Mouse (Mus musculus) brain, embryonic 14.5 days (tissue): ENCODE measurements at regions not wholly inside any gene's neighbourhood (a gene's known extent, or its start where the extent isn't known, plus 50 kb on each side); places are given as distances from the start of the nearest gene placed in this dataset.

ENCODE experiments used
- DNase-seq: peaks from one replicate; pipeline ENCODE4 v3.0.0-alpha.2; 2011; ENCODE audit warnings: low read depth
- CTCF ChIP-seq: fragments of 200-500 bp; IDR thresholded peaks from 2 replicates; pipeline ENCODE4 v1.5.1; 2012; ENCODE audit warnings: inconsistent platforms, mild to moderate bottlenecking, moderate library complexity, borderline replicate concordance; ENCODE audit not compliant: insufficient read depth, insufficient read length; ENCODE audit errors: extremely low read depth
- POLR2A ChIP-seq: fragments of 200-500 bp; IDR thresholded peaks from 2 replicates; pipeline ENCODE4 v1.6.1; 2012; ENCODE audit warnings: mild to moderate bottlenecking, inconsistent platforms, borderline replicate concordance; ENCODE audit not compliant: poor library complexity, insufficient read depth, insufficient read length, severe bottlenecking; ENCODE audit errors: extremely low read depth

DNA sequence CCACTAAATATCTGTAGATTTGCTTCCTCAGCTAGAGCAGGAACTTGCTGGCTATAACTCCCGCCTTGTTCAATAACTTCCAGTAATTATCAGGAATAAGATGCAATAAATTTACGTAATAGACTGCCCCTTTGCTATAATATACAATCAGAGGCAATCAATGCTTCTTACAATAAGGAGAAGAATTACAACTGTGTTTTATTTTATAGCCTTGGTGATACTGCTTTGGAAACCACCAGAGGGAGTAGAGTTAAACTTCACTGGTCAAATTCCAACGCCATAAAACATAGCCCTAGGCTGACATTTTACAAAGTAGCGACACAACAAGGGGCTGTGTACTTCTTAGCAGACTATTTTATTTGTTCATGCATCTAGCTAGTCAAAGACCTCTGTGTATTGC lies 95.7 kb downstream of the Tex13c1 start:
- TF ChIP-seq CTCF (no peak), POLR2A (no peak)
- peak; percentile 0 for DNase-seq

DNA sequence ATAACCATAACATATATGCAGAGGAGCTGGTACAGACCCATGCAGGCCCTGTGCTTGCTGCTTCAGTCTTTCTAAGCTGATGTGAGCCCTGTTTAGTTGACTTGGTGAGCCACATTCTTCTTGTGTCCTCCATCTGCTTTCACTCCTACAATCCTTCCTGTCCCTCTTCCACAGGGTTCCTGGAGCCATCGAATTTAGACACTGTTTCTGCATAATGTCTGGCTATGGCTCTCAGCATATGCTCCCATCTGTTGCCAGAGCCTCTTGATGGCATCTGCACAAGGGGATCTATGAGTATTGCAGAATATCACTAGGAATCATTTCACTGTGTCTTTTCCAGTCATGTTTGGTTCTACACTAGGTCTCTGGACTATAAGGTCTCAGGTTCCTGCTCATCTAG lies 145.9 kb downstream of the Tex13c1 start:
- no peak for DNase-seq
- TF ChIP-seq CTCF: no peak
- TF ChIP-seq POLR2A: no peak

DNA sequence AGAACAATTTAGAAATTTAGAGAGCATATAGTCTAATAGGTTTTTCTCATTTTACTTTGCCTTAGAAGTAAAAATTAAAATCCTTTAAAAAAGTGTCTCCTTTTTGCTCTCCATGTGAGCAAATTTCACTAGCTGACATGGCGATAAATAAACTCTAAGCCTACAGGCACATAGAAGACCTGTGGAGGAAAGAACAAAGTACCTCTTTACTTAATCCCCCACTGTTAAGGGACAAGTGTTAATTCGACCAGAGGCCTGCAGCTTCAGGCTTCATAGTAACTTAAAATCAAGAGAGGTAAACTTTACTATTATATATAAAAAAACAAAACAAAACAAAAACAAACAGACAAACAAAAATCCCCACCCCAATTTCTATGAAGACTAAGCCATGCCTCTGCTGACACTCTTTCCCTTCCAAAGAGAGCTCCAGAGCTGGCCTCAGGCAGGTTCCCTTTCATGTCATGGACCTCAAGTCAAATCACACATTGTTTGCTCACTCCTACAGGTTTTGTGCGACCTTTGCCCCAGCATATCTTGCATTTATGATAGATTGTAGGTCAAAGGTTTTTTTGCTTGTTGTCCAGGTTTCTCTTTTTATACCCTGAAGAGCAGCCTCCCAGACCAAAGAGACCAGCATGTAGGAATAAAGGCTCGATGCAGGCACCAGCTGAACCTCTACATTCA lies 149.0 kb downstream of the Tex13c1 start:
- DNase-seq: no peak
- no peak for TF ChIP-seq POLR2A
- no peak for TF ChIP-seq CTCF
